Mouse (Mus musculus) stomach, postnatal 0 days (tissue): ENCODE data around the gene Uvrag.

Experiments
- CTCF ChIP-seq: IDR thresholded peaks from 2 replicates; pipeline ENCODE4 v1.5.1; 2016; ENCODE audit warnings: antibody characterized with exemption, low read depth, mild to moderate bottlenecking, moderate library complexity
- EP300 ChIP-seq: optimal IDR thresholded peaks from 2 replicates; pipeline ENCODE3; 2016; ENCODE audit warnings: antibody characterized with exemption

DNA sequence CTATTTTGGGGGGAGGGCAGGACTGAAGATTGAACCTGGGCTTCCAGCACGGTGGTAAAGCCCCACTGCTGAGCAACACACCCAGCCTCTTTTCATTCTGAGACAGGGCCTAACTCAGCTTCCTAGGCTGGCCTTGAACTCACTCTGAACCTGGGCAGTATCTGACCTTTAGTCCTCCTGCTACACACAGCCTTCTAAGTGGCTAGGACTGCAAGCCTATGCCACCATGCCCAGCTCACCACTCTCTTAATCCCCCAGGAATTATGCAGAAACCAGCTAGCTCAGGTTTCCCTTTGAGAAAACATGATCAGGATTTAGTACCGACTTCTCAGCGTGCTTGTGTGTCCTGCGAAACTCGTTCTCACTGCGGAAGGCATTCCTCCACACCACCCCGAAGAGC is 53.4 kb downstream of the Uvrag start:
- TF ChIP-seq CTCF (no peak), EP300 (no peak)
